Mouse (Mus musculus): ENCODE measurements around the gene N4bp2l1. TPM values are rescaled to one million over a fixed set of nuclear protein-coding genes. Genes with fewer than 3 reads are reported as not detected.
"Not testable (repeated sequence)": the region's sequence is repeated elsewhere in the genome, so short reads cannot be mapped to it uniquely, and the experiment has no call there.

N4bp2l1 gene
- polyA plus RNA-seq (2016; fragmentation: Nextera tagmentation; extraction: Ambion mirVana): 3.3 and 3.7 TPM in 2 replicates

DNA sequence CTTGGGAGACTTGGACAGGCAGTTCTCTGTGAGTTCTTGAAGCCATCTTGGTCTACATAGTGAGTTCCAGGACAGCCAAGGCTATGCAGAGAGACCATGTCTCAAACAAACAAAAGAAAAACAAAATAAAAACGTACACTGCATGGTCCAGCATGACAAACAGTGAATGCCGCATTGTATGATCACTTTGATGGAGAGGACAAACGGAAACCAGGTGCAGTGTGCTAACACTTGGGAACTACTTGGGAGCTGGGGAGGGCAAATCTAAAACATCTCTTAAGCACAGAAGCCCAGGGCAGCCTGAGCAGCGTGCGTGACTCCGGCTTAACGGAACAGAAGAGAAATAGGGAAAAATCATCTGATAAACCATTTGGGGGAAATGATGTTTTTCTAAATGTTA is at the start of gene N4bp2l1:
Gene N4bp2l1, minus strand, starts transcription at position 101 of the 400 bp plus-strand sequence.
- no peak for ATAC-seq (ENCODE audit: low FRiP score)
- Histone ChIP-seq H3K4me1 (peaks cover 33% of the 10 kb centered on the region), H3K36me3 (replicated peaks) (no peaks in the 10 kb centered on the region), H3K27ac (no peak within 1 kb of the TSS), H3K27me3 (peaks cover 42% of the 10 kb centered on the region), H3K9ac (no peak within 1 kb of the TSS), H3K4me2 (no peak within 1 kb of the TSS), H3K9me3 (no peaks in the 10 kb centered on the region), H3K4me3 (replicated peaks) (no peak within 1 kb of the TSS)
- WGBS: 89% methylated on average over 7 of the region's 7 CpGs

DNA sequence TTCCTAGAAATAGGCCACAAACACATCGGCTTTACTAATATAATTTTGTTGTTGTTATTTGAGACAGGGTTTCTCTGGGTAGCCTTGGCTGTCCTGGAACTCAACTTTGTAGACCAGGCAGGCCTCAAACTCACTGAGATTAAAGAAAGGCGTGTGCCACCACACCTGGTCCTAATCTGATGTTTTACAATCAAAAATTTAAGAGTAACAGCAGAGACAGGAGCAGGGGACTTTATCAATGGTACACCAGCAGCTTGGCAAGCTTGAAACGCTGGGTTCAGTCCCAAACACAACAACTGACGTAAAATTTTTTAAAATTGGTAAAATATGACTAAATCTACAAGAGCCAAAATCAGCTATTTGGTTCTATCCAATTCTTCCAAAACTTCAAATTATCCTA is 47.9 kb upstream of the N4bp2l1 start:
- 93% methylated on average over 4 of the region's 4 CpGs for WGBS
- no peak overlapping the region for H3K4me3 ChIP-seq (replicated peaks)
- no peak for ATAC-seq (ENCODE audit: low FRiP score)

DNA sequence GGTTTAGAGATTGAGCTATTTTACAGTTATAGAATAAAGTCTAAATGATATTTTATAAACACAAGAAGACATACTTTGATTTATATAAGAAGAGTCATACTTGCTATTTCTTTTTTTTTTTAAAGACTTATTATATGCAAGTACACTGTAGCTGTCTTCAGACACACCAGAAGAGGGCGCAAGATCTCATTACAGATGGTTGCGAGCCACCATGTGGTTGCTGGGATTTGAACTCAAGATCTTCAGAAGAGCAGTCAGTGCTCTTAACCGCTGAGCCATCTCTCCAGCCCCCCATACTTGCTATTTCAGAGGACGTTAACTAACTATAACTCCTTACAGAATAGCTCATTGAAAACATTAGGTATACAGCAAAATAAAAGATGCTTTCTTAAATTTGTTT is 46.4 kb upstream of the N4bp2l1 start:
- peaks cover 20% of the 10 kb centered on the region for H3K36me3 ChIP-seq (replicated peaks)
- ATAC-seq (ENCODE audit: low FRiP score); H3K27ac ChIP-seq: not testable (repeated sequence)

More for the DNA sequence above, 47.9 kb upstream of the N4bp2l1 start:
- no peak overlapping the region for H3K27ac ChIP-seq
- H3K9me3 ChIP-seq: no peaks in the 10 kb centered on the region
- no peaks in the 10 kb centered on the region for H3K4me1 ChIP-seq
- no peak overlapping the region for H3K9ac ChIP-seq
- peaks cover 35% of the 10 kb centered on the region for H3K36me3 ChIP-seq (replicated peaks)
- no peak overlapping the region for H3K4me2 ChIP-seq
- no peaks in the 10 kb centered on the region for H3K27me3 ChIP-seq

DNA sequence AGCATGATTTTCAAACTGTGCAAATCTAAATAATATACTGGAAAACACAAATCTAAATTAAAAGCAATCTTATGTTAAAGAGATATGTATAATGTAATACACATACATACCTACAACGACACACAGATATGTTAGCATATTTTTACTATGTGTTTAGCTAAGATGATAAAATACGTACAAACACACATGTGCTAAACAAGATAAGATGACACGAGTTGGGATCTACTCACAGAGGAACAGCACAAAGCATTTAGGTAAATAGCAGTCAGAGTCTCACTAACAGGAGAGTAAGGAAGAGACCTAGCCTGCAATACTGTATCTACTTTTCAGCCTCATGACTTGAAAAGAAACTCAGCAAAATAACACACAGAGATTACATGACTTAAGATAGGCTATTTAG is 44.5 kb upstream of the N4bp2l1 start:
- WGBS: 91% methylated on average over 3 of the region's 3 CpGs
- Histone ChIP-seq H3K9ac (no peak overlapping the region), H3K27ac (no peak overlapping the region), H3K4me3 (replicated peaks) (no peak overlapping the region), H3K36me3 (replicated peaks) (peaks cover 25% of the 10 kb centered on the region), H3K27me3 (no peaks in the 10 kb centered on the region), H3K9me3 (no peaks in the 10 kb centered on the region), H3K4me2 (no peak overlapping the region), H3K4me1 (no peaks in the 10 kb centered on the region)
- ATAC-seq (ENCODE audit: low FRiP score): no peak

More for the DNA sequence above, 46.4 kb upstream of the N4bp2l1 start:
- H3K4me1 ChIP-seq; H3K4me3 ChIP-seq (replicated peaks); H3K27me3 ChIP-seq; H3K9ac ChIP-seq; H3K4me2 ChIP-seq; H3K9me3 ChIP-seq: not testable (repeated sequence)
- 94% methylated on average over 4 of the region's 4 CpGs for WGBS

DNA sequence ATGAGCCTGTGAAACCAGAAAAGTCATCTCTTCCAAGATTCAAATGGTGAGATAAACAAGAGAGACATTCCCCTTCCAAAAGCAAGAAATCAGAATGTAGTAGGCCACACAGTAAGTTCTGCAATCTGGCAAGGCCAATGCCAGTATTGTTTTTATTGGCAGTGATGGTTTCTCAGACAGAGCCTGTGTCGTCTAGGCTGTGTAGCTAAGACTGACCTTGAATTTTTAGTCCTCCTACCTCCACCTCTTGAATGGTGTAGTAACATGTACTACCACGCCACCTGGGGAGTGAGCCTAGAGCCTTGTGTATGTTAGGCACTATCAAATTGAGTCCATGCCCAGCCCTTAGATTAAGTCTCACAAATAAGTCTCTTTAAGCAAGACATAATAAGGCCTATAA is 32.7 kb upstream of the N4bp2l1 start:
- H3K4me1 ChIP-seq: no peaks in the 10 kb centered on the region
- peaks cover 4% of the 10 kb centered on the region; the same call in 1 of the 2 replicates for H3K36me3 ChIP-seq (replicated peaks)
- no peak for ATAC-seq (ENCODE audit: low FRiP score)
- no peak overlapping the region for H3K4me2 ChIP-seq
- no peaks in the 10 kb centered on the region for H3K27me3 ChIP-seq
- 94% methylated on average over 2 of the region's 2 CpGs for WGBS
- H3K9me3 ChIP-seq: no peaks in the 10 kb centered on the region
- H3K27ac ChIP-seq: no peak overlapping the region
- H3K9ac ChIP-seq: no peak overlapping the region
- H3K4me3 ChIP-seq (replicated peaks): no peak overlapping the region

DNA sequence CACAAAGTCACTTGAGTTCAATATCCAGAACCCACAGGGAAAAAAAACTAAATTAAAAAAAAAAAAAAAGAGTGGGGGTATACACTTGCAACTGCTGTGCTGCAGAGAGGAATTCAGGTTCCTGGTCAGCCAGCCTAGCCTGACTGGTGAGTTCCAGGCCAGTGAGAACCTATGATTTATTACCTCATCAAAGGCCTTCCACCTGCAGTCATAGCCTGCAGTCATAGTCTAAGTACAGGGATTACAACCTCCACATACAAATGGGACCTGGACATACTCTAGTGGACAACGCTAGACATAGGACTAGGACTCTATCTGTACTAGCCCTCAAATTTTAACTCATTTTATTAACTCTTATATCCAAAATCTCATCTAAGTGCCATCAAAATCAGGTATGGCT is 32.3 kb upstream of the N4bp2l1 start:
- H3K9me3 ChIP-seq: no peaks in the 10 kb centered on the region
- no peak overlapping the region for H3K4me2 ChIP-seq
- peaks cover 4% of the 10 kb centered on the region; the same call in 1 of the 2 replicates for H3K36me3 ChIP-seq (replicated peaks)
- ATAC-seq (ENCODE audit: low FRiP score): no peak
- H3K27me3 ChIP-seq: no peaks in the 10 kb centered on the region
- H3K4me3 ChIP-seq (replicated peaks): no peak overlapping the region
- H3K4me1 ChIP-seq: no peaks in the 10 kb centered on the region
- H3K27ac ChIP-seq: no peak overlapping the region
- whole genome bisulfite sequencing: 90% methylated on average over 1 of the region's 1 CpGs
- H3K9ac ChIP-seq: no peak overlapping the region

DNA sequence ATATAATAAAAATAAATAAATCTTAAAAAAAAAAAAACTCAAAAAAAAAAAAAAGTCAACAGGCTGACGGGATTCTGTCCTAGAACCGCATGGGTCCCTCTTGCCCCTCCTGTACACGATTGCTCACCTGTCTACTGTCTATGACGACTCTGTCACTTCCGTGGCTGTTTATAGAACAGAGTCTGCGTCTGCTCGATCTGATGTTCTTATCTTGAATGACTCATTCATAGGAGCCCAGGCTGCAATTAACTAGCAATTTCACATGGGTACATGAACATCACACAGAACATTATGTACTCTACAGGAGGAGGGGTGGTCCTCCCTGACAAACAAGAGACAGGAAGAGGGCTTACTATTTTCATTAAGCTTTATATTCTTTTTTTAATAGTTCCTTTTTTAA is 28.5 kb upstream of the N4bp2l1 start:
- Histone ChIP-seq H3K9ac (no peak overlapping the region), H3K4me1 (no peaks in the 10 kb centered on the region), H3K27ac (no peak overlapping the region), H3K27me3 (no peaks in the 10 kb centered on the region), H3K4me3 (replicated peaks) (no peak overlapping the region), H3K36me3 (replicated peaks) (no peaks in the 10 kb centered on the region; the same call in 1 of the 2 replicates), H3K4me2 (no peak overlapping the region), H3K9me3 (no peaks in the 10 kb centered on the region)
- ATAC-seq (ENCODE audit: low FRiP score): no peak
- 95% methylated on average over 7 of the region's 7 CpGs for WGBS

DNA sequence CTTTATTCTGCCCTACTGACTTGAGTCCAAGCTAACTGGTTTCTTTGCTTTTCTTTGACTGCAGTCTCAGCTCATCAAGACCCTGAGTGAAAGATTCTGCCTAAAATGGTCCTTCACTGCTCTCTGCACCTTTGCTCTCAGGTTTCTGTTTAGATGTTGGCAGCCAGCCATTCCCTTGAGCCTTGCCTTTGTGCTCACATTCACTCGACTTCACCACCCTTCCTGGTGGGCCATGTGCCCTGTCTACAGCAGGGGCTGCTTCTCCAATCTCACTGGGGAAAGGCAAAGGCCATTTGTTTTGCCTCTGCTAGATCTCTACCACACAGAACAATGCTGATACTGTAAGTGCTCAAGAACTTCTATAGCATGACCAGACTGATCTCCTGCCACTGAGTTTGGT is 25.8 kb upstream of the N4bp2l1 start:
- Histone ChIP-seq H3K27ac (no peak overlapping the region), H3K4me2 (no peak overlapping the region), H3K9me3 (no peaks in the 10 kb centered on the region), H3K9ac (no peak overlapping the region), H3K4me3 (replicated peaks) (no peak overlapping the region), H3K4me1 (no peaks in the 10 kb centered on the region), H3K36me3 (replicated peaks) (no peaks in the 10 kb centered on the region; the same call in 1 of the 2 replicates), H3K27me3 (no peaks in the 10 kb centered on the region)
- no peak for ATAC-seq (ENCODE audit: low FRiP score)
- 61% methylated on average over 1 of the region's 1 CpGs for WGBS

DNA sequence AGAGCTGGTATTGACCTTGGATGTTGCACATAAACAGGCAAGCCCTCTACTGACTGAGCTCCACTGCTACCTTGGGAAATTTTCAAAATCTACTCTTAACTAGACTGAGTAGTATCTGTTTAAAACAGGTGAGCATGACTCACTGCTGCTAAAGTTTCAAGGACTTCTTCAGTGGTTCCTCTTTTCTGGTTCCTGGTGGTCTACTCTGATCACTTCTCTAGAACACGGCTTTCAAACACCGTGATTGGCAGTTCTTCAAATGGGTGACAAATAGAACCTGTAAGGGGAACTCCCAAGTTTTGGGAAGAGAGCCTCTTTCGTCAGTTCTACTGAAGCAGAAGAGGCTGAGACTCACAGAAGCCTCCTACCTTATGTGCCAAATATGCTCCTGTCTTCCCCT is 24.6 kb upstream of the N4bp2l1 start:
- 87% methylated on average over 3 of the region's 3 CpGs for WGBS
- no peak overlapping the region for H3K4me2 ChIP-seq
- no peak overlapping the region for H3K27ac ChIP-seq
- no peak for ATAC-seq (ENCODE audit: low FRiP score)
- no peaks in the 10 kb centered on the region for H3K27me3 ChIP-seq
- no peaks in the 10 kb centered on the region for H3K9me3 ChIP-seq
- H3K36me3 ChIP-seq (replicated peaks): no peaks in the 10 kb centered on the region; the same call in 1 of the 2 replicates
- no peak overlapping the region for H3K4me3 ChIP-seq (replicated peaks)
- H3K4me1 ChIP-seq: no peaks in the 10 kb centered on the region
- H3K9ac ChIP-seq: no peak overlapping the region

DNA sequence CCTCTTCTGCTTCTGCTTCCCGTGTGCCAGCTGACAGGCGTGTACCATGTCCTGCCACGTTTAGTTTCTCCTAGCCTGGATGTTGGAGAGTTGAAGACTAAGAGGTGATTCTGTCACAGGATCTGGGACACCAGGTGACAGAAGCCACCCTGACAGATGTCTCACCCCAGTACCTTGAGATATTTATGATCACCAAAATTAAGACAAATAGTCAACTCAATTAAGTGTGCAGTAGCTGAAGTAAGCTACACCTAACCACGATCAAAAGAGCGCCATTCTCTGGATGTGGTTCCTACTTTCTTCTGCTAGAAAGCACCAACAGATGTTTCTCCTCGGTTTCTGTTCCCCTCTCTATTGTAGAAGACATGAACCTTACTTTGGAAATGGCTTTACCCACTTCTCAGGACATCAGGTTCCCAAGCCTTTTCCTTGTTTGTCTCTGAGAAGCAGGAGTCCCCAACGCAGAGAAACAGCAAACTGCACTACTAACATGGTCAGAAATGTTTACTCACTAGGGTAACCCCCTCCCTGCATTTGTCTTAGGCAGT is 23.7 kb upstream of the N4bp2l1 start:
- no peak overlapping the region for H3K9ac ChIP-seq
- no peak overlapping the region for H3K27ac ChIP-seq
- H3K9me3 ChIP-seq: no peaks in the 10 kb centered on the region
- no peak overlapping the region for H3K4me3 ChIP-seq (replicated peaks)
- H3K27me3 ChIP-seq: no peaks in the 10 kb centered on the region
- ATAC-seq (ENCODE audit: low FRiP score): no peak
- no peak overlapping the region for H3K4me2 ChIP-seq
- H3K36me3 ChIP-seq (replicated peaks): no peaks in the 10 kb centered on the region; the same call in 1 of the 2 replicates
- 91% methylated on average over 7 of the region's 7 CpGs for WGBS
- no peaks in the 10 kb centered on the region for H3K4me1 ChIP-seq

DNA sequence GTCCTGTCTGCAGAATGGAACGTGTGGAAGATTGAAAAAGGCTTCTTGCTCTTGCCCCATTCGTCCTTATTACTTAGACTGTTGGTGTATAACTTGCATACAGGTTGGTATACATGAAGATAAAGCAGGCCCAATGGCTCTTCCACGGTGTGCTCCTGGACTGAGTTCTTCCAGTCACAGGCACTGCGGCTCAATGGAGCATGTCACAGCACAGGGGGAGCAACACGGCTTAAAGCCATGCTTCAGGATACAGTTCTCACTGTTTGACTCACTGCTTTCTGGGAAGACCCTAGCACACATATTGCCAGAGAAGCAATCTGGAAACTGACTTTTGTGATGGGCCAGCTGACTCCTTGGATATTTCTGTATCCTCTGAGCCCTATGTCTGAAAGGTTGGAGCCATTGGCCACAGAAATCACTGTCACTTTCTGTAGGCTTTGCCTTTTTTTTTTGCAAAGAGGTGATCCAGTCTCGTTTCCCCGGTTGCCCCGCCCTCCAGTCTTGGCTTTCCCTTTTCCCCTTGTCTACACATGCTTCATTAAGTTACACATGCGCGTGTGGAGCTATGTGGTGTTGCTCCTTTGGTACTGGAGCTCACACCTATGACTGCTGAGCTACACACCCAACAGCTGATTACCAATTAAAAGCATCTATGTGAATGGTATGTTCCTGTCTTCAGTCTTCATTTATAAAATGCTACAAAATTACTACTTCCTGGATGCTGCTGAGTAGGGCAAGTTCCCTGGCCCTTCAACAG is 21.8 kb upstream of the N4bp2l1 start:
- 90% methylated on average over 10 of the region's 10 CpGs for WGBS
- Histone ChIP-seq H3K9me3 (no peaks in the 10 kb centered on the region), H3K4me2 (no peak overlapping the region), H3K4me3 (replicated peaks) (no peak overlapping the region), H3K4me1 (no peaks in the 10 kb centered on the region), H3K36me3 (replicated peaks) (no peaks in the 10 kb centered on the region), H3K9ac (no peak overlapping the region), H3K27me3 (no peaks in the 10 kb centered on the region), H3K27ac (no peak overlapping the region)
- ATAC-seq (ENCODE audit: low FRiP score): no peak

DNA sequence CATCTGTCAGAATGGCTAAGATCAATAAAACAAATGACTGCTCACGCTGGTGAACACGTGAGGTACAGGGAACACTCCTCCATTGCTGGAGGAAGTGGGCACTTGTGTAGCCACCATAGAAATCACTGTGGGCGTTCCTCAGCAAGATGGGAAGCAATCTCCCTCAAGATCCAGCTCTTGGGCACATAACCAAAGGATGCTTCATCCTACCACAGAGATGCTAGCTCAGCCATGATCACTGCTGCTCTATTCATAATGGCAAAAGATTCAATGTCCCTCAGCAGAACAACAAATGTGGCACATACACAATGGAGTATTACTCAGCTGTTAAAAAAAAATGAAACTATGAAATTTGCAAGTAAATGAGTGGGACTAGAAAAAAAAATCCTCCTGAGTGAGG is 19.7 kb upstream of the N4bp2l1 start:
- H3K9ac ChIP-seq: no peak overlapping the region
- WGBS: 88% methylated on average over 3 of the region's 3 CpGs
- no peak overlapping the region for H3K4me3 ChIP-seq (replicated peaks)
- no peak overlapping the region for H3K4me2 ChIP-seq
- no peak for ATAC-seq (ENCODE audit: low FRiP score)
- H3K36me3 ChIP-seq (replicated peaks): no peaks in the 10 kb centered on the region
- H3K4me1 ChIP-seq: no peaks in the 10 kb centered on the region
- H3K27ac ChIP-seq: no peak overlapping the region
- no peaks in the 10 kb centered on the region for H3K27me3 ChIP-seq
- H3K9me3 ChIP-seq: no peaks in the 10 kb centered on the region

DNA sequence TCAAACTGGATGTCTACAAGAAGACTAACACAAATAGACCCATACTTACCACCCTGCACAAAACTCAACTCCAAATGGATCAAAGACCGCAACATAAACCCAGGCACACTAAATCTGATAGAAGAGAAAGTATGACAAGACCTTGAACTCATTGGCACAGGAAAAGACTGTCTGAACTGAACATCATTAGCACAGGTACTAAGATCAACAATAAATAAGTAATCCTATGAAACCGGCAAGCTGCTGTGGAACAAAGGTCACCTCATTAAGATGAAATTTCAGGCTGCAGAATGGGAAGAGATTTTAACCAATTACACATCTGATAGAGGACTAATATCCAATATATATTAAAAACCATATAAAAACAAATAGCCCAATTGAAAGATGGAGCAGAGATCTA is 19.2 kb upstream of the N4bp2l1 start:
- WGBS: 94% methylated on average over 2 of the region's 2 CpGs
- Histone ChIP-seq H3K4me3 (replicated peaks) (no peak overlapping the region), H3K27ac (no peak overlapping the region), H3K27me3 (no peaks in the 10 kb centered on the region), H3K4me1 (no peaks in the 10 kb centered on the region), H3K4me2 (no peak overlapping the region), H3K36me3 (replicated peaks) (no peaks in the 10 kb centered on the region), H3K9ac (no peak overlapping the region), H3K9me3 (no peaks in the 10 kb centered on the region)
- no peak for ATAC-seq (ENCODE audit: low FRiP score)
